Mouse (Mus musculus) urinary bladder, adult 2 months (tissue): ENCODE data around the gene Maob. TPM values are rescaled to one million over a fixed set of nuclear protein-coding genes. Genes with fewer than 3 reads are reported as not detected.

Experiments
- DNase-seq: peaks from one replicate; pipeline ENCODE4 v3.0.0; 2022; ENCODE audit warnings: low spot score
- polyA plus RNA-seq: library from polyadenylated mRNA; depleted of rRNA; stranded (reverse); fragments of >200 nt; gene quantifications from 2 replicates; pipeline ENCODE4 v1.2.3, GENCODE M21; 2012; rRNA removed

The Maob gene
- polyA plus RNA-seq, result 15.9 and 18.4 TPM in 2 replicates

- peak; percentile 22 for DNase-seq
These were observed at the start of gene Maob for GRCm38 (mm10) chrX:16817261-16817769. Gene Maob (minus strand): TSS chrX:16817366.

GRCm38 (mm10) chrX:16860244-16860643 lies 43.1 kb upstream of the Maob start:
- no peak for DNase-seq

GRCm38 (mm10) chrX:16846034-16846433 lies 28.9 kb upstream of the Maob start:
- no peak for DNase-seq

- no peak for DNase-seq
These were observed 24.3 kb upstream of the Maob start for GRCm38 (mm10) chrX:16841443-16841842.

- DNase-seq, result no peak
These were observed 20.1 kb upstream of the Maob start for GRCm38 (mm10) chrX:16837293-16837692.

GRCm38 (mm10) chrX:16836488-16837082 lies 19.4 kb upstream of the Maob start:
- DNase-seq, result no peak

GRCm38 (mm10) chrX:16826028-16826427 lies 8.9 kb upstream of the Maob start:
- DNase-seq, result no peak

GRCm38 (mm10) chrX:16815965-16816364 lies 1.2 kb downstream of the Maob start:
- no peak for DNase-seq

GRCm38 (mm10) chrX:16812080-16812479 lies 5.1 kb downstream of the Maob start:
- no peak for DNase-seq

GRCm38 (mm10) chrX:16767453-16767852 lies 49.7 kb downstream of the Maob start:
- DNase-seq, result no peak

- no peak for DNase-seq
These were observed 51.0 kb downstream of the Maob start for GRCm38 (mm10) chrX:16766156-16766555.

GRCm38 (mm10) chrX:16761430-16761829 lies 55.7 kb downstream of the Maob start:
- DNase-seq, result no peak

- DNase-seq, result no peak
These were observed 62.4 kb downstream of the Maob start for GRCm38 (mm10) chrX:16754761-16755160.

- no peak for DNase-seq
These were observed 68.2 kb downstream of the Maob start for GRCm38 (mm10) chrX:16748932-16749331.

GRCm38 (mm10) chrX:16714033-16714432 lies 103.1 kb downstream of the Maob start:
- no peak for DNase-seq

GRCm38 (mm10) chrX:16706094-16706493 lies 111.1 kb downstream of the Maob start:
- DNase-seq, result no peak

Other genes starting within 250 kb of the Maob start
- gene Maoa, start 197.7 kb downstream of the Maob start, polyA plus RNA-seq, result 16.6 and 17.4 TPM in 2 replicates
- gene Ndp, start 94.4 kb upstream of the Maob start, polyA plus RNA-seq, result 1.4 and 1.9 TPM in 2 replicates